Mouse (Mus musculus) gastrocnemius, postnatal 4 days (tissue): ENCODE data around the gene Gm3127. TPM values are rescaled to one million over a fixed set of nuclear protein-coding genes. Genes with fewer than 3 reads are reported as not detected.
"Not testable (repeated sequence)": the region's sequence is repeated elsewhere in the genome, so short reads cannot be mapped to it uniquely, and the experiment has no call there.

Experiments
- DNase-seq, 2 experiments: peaks; one replicate each; pipeline ENCODE4 v3.0.0; 2021 to 2022; ENCODE audit warnings: low spot score in 2 of 2, mixed read lengths in 2 of 2
- long read RNA-seq, 2 experiments: library from polyadenylated mRNA; stranded (forward); transcript quantifications; one replicate each; pipeline ENCODE4 v2.0.0; 2021
- total RNA-seq, 2 experiments: library from RNA; stranded (reverse); gene quantifications; 2 replicates each; pipeline ENCODE4 v1.2.3; 2021

The Gm3127 gene
- total RNA-seq: not detected
- long read RNA-seq, experiment 1: 0 reads
- long read RNA-seq, experiment 2: 0 reads

- DNase-seq: not testable (repeated sequence)
Measured at GRCm38 (mm10) chr14:4164730-4165129, at the start of gene Gm3127. Gm3127 (plus strand) TSS chr14:4165030.

DNA sequence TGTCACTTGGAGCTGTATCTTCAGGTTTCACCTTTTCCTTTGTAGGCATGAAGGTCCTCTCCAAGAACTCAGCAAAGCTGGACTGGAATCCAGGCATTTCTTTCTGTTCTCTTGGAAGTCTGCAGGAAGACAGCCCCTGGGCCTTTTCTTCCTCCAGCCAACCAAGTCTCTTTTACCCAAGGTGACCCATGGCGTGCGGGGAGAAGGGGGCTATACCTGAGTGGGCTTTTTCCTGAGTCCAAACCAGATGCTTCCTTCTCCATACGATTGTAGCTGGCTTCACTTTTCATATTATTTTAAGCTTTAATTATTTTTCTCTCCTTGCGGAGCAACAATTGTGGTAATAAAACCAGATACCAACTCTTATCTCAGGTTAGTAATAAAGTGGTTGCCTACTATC is 23.2 kb upstream of the Gm3127 start:
- DNase-seq: peak in 1 of 2 experiments; percentile 6

DNA sequence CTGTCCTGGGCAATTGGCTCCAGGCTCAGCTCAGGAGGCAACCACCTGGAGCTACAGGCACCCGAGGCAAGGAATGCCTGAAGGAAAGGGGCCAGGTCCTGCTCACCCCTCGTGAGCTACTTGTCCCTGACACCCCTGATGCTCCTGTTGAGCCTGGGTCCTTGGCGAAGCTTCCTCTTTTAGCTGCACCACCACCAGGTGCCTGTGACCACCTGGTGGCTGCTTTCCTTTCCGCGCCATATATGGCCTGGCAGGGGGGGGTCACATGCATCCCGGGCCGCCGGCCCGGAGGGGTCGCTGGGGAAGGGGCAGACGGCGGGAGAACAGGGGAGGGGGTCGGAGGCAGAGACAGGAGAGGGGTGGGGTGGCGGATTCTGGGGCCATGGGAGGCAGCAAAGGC is 17.2 kb downstream of the Gm3127 start:
- DNase-seq: not testable (repeated sequence)

- DNase-seq: peak; percentile 10 to 16
Measured at GRCm38 (mm10) chr14:4182491-4183210, 17.8 kb downstream of the Gm3127 start, which contains the start of gene Gm2974. Gm2974 (plus strand) TSS chr14:4182576.

GRCm38 (mm10) chr14:4183375-4183774 is 18.5 kb downstream of the Gm3127 start:
- not testable (repeated sequence) for DNase-seq

Other genes with a start within 250 kb of the Gm3127 start
- gene Gm3029, start 233.3 kb upstream of the Gm3127 start, total RNA-seq: not detected
- under 1 TPM in 1 of 2 experiments, not detected in 1; 0.44 TPM for gene Gm3095, start 201.5 kb upstream of the Gm3127 start, total RNA-seq
- not detected for gene Gm3099, start 166.6 kb upstream of the Gm3127 start, total RNA-seq
- gene Gm5796, start 141.1 kb upstream of the Gm3127 start, total RNA-seq: 1 to 10 TPM; 1.3 to 1.6 TPM
- gene Gm3115, start 80.9 kb upstream of the Gm3127 start, total RNA-seq: under 1 TPM; 0.15 to 0.70 TPM
- 1 to 10 TPM; 1.3 to 1.4 TPM for gene Gm8108, start 54.5 kb upstream of the Gm3127 start, total RNA-seq
- not detected for gene Gm2974, start 17.5 kb downstream of the Gm3127 start, total RNA-seq
- not detected for gene Gm3138, start 84.6 kb downstream of the Gm3127 start, total RNA-seq
- not detected for gene Gm3149, start 152.3 kb downstream of the Gm3127 start, total RNA-seq
- gene 2610042L04Rik, start 169.7 kb downstream of the Gm3127 start, total RNA-seq: under 1 TPM; 0.21 to 0.39 TPM
- gene Gm3159, start 232.5 kb downstream of the Gm3127 start, total RNA-seq: not detected